Comparison of ENCODE assay signal across 29 mouse cellular contexts in genomic region chr8:3388591-3389338, GRCm38 (mm10). TPM values are rescaled to one million over a fixed set of nuclear protein-coding genes. Genes with fewer than 3 reads are reported as not detected.
DNase-seq lines count a peak whose midpoint lies in the region; TF ChIP-seq lines count a peak whose summit lies in the region.
"Had no signal": no experiment of that assay in that cellular context is flagged by ENCODE, and none has a peak within 500 bp of the region (broad histone marks: within the 10 kb centered on the region; RNA-seq: fewer than 3 reads in every experiment).

No protein-coding gene starts in this region.

- H3K9ac ChIP-seq in MEL (ENCODE audit: control insufficient read depth, low read depth, low read length, poor library complexity, severe bottlenecking): no peak overlapping the region
- H3K9ac ChIP-seq: embryonic facial prominence, embryonic 13.5 days; forebrain, embryonic 12.5 days; forebrain, embryonic 15.5 days; heart, embryonic 13.5 days; hindbrain, embryonic 14.5 days had no signal

- no peaks in the 10 kb centered on the region for H3K27me3 ChIP-seq in MEL (ENCODE audit: control insufficient read depth in 1 of 2, insufficient read depth in 2 of 2, low read length in 2 of 2)
- H3K27me3 ChIP-seq: embryonic facial prominence, embryonic 13.5 days; forebrain, embryonic 12.5 days; forebrain, embryonic 15.5 days had no signal

- TF ChIP-seq POLR2A in MEL (IDR thresholded peaks at IDR 0.05; ENCODE audit: control insufficient read depth in 1 of 2, insufficient read depth in 1 of 2, low read depth in 1 of 2, low read length in 2 of 2, poor library complexity in 1 of 2): no peak

- no peak for TF ChIP-seq CTCF in MEL (IDR thresholded peaks at IDR 0.05 in 2 of 3, conservative IDR thresholded peaks at IDR 0.05 in 1 of 3; ENCODE audit: control insufficient read depth in 1 of 3, insufficient read depth in 1 of 3, low read depth in 2 of 3, low read length in 3 of 3, poor library complexity in 1 of 3, severe bottlenecking in 1 of 3)

- no peak for TF ChIP-seq EP300 in MEL (IDR thresholded peaks at IDR 0.05; ENCODE audit: low read depth in 1 of 2, low read length in 2 of 2)

- no peak for TF ChIP-seq RAD21 in MEL (IDR thresholded peaks at IDR 0.05; ENCODE audit: low read depth, low read length)

- H3K27ac ChIP-seq in MEL (ENCODE audit: control insufficient read depth, low read depth, low read length): no peak overlapping the region
- H3K27ac ChIP-seq: embryonic facial prominence, embryonic 10.5 days; embryonic facial prominence, embryonic 13.5 days; forebrain, embryonic 12.5 days; forebrain, embryonic 15.5 days; heart, embryonic 13.5 days; hindbrain, embryonic 14.5 days; hindbrain, postnatal 0 days had no signal

- H3K4me1 ChIP-seq in MEL (ENCODE audit: control insufficient read depth in 1 of 2, insufficient read depth in 2 of 2, low read length in 2 of 2): peaks cover 0 to 7% of the 10 kb centered on the region in 2 experiments; a peak in 1 of 4 replicates

- peaks cover 0 to 6% of the 10 kb centered on the region in 2 experiments; a peak in 2 of 4 replicates for H3K36me3 ChIP-seq in MEL (ENCODE audit: control insufficient read depth in 1 of 2, insufficient read depth in 2 of 2, low read length in 2 of 2)
- H3K36me3 ChIP-seq: embryonic facial prominence, embryonic 10.5 days; embryonic facial prominence, embryonic 13.5 days; forebrain, embryonic 12.5 days; forebrain, embryonic 15.5 days; heart, embryonic 13.5 days had no signal

- no peak overlapping the region for H3K4me3 ChIP-seq in MEL (ENCODE audit: control insufficient read depth in 1 of 2, insufficient read depth in 1 of 2, low read depth in 2 of 2, low read length in 2 of 2)
- H3K4me3 ChIP-seq: embryonic facial prominence, embryonic 10.5 days; embryonic facial prominence, embryonic 13.5 days; erythroblast, embryonic 14.5 days; forebrain, embryonic 12.5 days; forebrain, embryonic 15.5 days; heart, embryonic 13.5 days had no signal

- no peaks in the 10 kb centered on the region for H3K9me3 ChIP-seq in MEL (replicated peaks; ENCODE audit: insufficient read depth, low read length)
- H3K9me3 ChIP-seq: embryonic facial prominence, embryonic 10.5 days; embryonic facial prominence, embryonic 13.5 days; forebrain, embryonic 12.5 days; forebrain, embryonic 15.5 days; heart, embryonic 13.5 days had no signal

- DNase-seq in 416B (ENCODE audit: low read depth) (peak; percentile 40), MEL (ENCODE audit: low read depth, low spot score) (peak; percentile 24), ZHBTc4 (ENCODE audit: low read depth, low spot score) (peak; percentile 49), MN1 (ENCODE audit: low spot score) (no peak)
- DNase-seq in thymus, postnatal 14 days: no peak
- no peak for DNase-seq in cerebellum, adult 9-11 months
- DNase-seq: adrenal gland, adult 2 months; adrenal gland, postnatal 14 days; cerebellum, adult 11 months; cerebellum, adult 2 months; cerebellum, postnatal 10 days; cerebellum, postnatal 36 days; embryo, embryonic 11 days; gastrocnemius, postnatal 25 days; heart, adult 18-20 months; heart, postnatal 14 days; heart, postnatal 4 days; kidney, adult 2 months had no signal

- H3K79me2 ChIP-seq in MEL (ENCODE audit: control insufficient read depth, insufficient read depth, low read length, poor library complexity): no peaks in the 10 kb centered on the region

TF ChIP-seq in MEL, 35 proteins besides CTCF, POLR2A, EP300 and RAD21:
- no peak for TF ChIP-seq USF1 (IDR thresholded peaks at IDR 0.05; ENCODE audit: low read depth, low read length)
- no peak for TF ChIP-seq SMC3 (IDR thresholded peaks at IDR 0.05; ENCODE audit: low read depth, low read length)
- no peak for TF ChIP-seq MYC (IDR thresholded peaks at IDR 0.05; ENCODE audit: low read depth, low read length)
- peak; percentile 92 for TF ChIP-seq MAFK (IDR thresholded peaks at IDR 0.05; ENCODE audit: borderline replicate concordance, low read depth, low read length)
- TF ChIP-seq ZC3H11A (IDR thresholded peaks at IDR 0.05; ENCODE audit: low read depth, low read length): no peak

RNA-seq across cellular contexts. Expression of gene Arhgef18, which starts 4.0 kb away (rescaled TPM):
- 2.4 and 3.0 TPM in 2 replicates for total RNA-seq in MEL (2012; rRNA removed)
- 1 to 10 TPM in 1 of 2 experiments, not detected in 1; 6.6 TPM for polyA plus RNA-seq in MEL (2012; ENCODE audit: insufficient read depth in 1 of 2, insufficient read length in 2 of 2, low read depth in 1 of 2, low replicate concordance in 2 of 2, missing spikeins in 1 of 2)

RNA-seq across cellular contexts. Expression of gene A430078G23Rik, which starts 35.5 kb away (rescaled TPM):
- 2.0 and 2.8 TPM in 2 replicates for total RNA-seq in MEL (2012; rRNA removed)
- 1 to 10 TPM in 1 of 2 experiments, not detected in 1; 3.8 TPM for polyA plus RNA-seq in MEL (2012; ENCODE audit: insufficient read depth in 1 of 2, insufficient read length in 2 of 2, low read depth in 1 of 2, low replicate concordance in 2 of 2, missing spikeins in 1 of 2)
- total RNA-seq: gastrocnemius, adult 8-10 months; hindbrain, postnatal 0 days had no signal
- polyA plus RNA-seq: adrenal gland, adult 2 months; cerebellum, adult 2 months; cortical plate, adult 2 months; embryonic facial prominence, embryonic 13.5 days; erythroblast, embryonic 14.5 days; heart, embryonic 13.5 days; hindbrain, embryonic 11.5 days; hindbrain, embryonic 14.5 days; hindbrain, postnatal 0 days had no signal

Comparison
In these comparisons a context has a peak if more than half of its experiments do, and no peak if none do; other contexts are left out.
1. DNase-seq: peak in 416B (single experiment), MEL (single experiment) and ZHBTc4 (single experiment); none in MN1 (single experiment), thymus, postnatal 14 days (single experiment) and cerebellum, adult 9-11 months (single experiment).